Mouse (Mus musculus): ENCODE data around the gene Ankrd55.

- TF ChIP-seq EP300 (IDR thresholded peaks at IDR 0.05; ENCODE audit: insufficient read depth, low read depth, low read length) (no peak), CTCF (IDR thresholded peaks at IDR 0.05; ENCODE audit: low read depth, low read length) (no peak), POLR2A (IDR thresholded peaks at IDR 0.05; ENCODE audit: insufficient read depth, low read length) (no peak)
Observed at GRCm38 (mm10) chr13:112344270-112344864, 56.1 kb downstream of the Ankrd55 start.
